Mouse (Mus musculus): ENCODE data around the gene Trim54.

The Trim54 gene

DNA sequence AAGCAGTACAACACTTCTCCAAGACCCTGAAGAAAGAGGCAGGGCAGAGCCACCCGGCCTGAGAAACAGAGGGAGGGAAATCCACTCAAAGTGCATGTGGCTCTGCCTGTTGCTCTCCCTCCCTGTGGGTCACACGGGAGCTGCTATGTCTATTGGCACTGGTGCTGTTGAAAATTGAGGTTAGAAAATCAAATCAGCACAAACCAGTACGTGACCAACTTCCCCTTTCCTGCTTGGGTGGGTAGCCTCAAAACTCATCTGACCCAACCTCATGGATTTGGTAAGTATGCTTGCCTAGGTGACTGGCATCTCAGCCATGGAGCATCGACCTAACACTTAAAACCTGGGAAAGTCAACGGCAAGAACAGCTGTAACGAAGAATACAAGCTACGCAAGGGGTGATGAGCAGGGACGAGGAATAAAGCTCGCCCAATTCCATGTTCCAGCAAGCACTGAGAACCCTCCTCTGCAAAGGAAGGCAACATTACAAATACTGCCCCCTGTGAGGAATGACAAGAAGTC is 10.6 kb upstream of the Trim54 start, which contains the start of gene Dnajc5g:
Gene Dnajc5g (plus strand): TSS at position 472 of the 522 bp plus-strand sequence.
- no peak for DNase-seq (ENCODE audit: low spot score)

DNA sequence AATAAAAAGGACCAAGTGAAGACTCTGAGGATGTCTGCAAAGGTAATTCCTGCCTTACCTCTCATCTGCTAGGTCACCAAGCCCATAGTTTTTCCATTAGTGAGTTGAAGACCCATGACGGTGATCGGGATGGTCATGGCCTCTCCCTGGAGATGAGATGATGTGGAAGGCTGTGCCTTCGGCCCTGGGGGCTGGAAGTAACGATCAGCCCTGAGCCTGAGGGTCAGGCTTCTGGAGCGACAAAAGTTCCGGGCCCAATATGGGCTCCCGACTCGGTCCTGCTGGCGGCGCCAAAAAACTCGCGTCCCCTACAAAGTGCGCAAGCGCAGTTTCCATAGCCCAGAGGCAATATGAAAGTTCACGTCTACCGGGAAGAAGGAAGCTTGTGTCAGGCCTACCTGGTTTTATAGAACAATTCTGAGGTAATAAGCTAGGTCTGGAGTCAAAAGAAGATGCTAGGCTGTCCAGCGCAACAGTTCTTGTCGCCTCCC is 8.5 kb upstream of the Trim54 start, which contains the start of gene Slc30a3:
Gene Slc30a3 (minus strand): TSS at position 238 of the 491 bp plus-strand sequence.
- no peak for DNase-seq (ENCODE audit: low spot score)

DNA sequence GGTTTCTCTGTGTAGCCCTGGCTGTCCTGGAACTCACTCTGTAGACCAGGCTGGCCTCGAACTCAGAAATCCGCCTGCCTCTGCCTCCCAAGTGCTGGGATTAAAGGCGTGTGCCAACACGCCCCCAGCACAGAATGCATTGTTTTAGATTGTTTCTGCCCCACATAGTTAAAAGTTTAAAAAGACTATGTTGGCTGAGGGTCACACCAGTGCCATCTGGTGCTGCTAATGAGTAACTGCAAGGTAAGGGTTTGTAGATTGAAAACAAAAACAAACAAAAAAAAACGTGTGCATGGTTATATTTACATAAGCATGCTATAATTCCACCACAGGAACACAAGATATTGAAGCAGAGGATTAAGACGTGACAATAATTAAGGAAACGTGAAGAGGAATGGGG is 5.7 kb upstream of the Trim54 start:
- DNase-seq (ENCODE audit: low spot score) = no peak

DNA sequence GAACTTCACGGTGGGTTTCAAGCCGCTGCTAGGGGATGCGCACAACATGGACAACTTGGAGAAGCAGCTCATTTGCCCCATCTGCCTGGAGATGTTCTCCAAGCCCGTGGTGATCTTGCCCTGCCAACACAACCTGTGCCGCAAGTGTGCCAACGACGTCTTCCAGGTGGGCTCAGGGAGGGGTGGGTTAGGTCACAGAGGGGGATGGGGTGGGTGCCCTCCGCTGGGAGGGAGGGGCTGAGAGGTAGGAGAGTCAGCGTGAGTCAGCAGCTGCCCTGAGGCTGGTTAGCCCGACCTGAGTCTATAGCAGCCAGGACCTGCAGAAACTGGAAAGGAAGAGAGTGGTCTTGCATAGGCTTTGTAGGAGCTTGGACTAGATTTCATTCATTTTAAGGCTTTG is 400 bp downstream of the Trim54 start:
- DNase-seq (ENCODE audit: low spot score) = no peak

DNA sequence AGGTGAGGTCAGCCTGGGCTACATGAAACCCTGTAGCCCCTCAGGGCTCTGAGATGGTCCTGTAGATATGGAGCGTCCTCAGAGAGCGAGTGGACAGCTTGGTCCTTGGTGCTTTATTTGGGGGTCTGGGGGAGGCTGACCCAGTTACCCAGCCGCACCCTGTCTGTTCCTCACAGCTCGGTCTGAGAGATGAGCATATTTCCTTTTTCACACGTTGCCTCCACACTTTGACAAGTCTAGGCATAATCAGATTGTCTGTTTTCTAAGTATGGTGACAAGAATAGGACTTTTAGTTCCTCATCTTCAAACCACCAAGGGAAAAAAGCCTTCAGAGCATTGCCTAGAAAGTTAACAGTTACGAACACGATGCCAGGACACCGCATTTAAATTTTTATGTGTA is 4.6 kb downstream of the Trim54 start:
- DNase-seq (ENCODE audit: low spot score) = peak; percentile 26

DNA sequence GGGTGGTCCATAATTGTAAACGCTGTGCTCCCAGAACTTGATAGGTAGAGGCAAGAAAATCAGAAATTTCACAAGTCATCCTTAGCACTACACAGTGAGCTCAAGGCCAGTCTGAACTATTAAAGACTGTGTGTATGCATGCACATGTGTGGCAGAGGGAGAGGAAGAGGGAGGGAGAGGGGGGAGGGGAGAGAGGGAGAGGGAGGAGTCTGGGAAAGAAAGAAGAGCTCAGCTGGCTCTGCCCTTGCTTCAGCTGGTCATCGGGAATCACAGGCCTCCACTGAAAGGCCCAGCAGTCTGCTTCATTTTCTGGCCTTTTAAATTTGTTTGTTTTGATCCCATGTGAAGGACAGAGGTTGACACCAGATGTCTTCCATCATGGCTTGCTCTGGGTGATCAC is 7.0 kb downstream of the Trim54 start:
- no peak for DNase-seq (ENCODE audit: low spot score)

DNA sequence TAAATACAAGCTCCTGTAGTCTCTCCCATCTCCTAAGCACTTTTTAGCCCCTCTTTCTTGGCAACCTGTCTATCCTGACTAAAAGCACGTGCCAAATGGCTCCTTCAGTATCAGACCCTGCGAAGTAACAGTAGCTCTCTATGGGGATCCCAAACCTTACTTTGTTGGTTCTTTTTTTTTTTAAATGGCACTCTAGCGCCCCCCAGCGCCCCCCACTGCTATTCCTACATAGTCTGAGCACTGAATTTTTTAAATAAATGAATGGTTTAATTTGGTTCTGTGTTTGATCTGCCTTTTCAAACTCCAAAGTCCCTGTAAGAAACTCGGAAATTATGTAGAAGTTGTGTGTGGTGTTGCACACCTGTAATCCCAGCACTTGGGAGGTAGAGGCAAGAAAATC is 9.5 kb downstream of the Trim54 start:
- no peak for DNase-seq (ENCODE audit: low spot score)

DNA sequence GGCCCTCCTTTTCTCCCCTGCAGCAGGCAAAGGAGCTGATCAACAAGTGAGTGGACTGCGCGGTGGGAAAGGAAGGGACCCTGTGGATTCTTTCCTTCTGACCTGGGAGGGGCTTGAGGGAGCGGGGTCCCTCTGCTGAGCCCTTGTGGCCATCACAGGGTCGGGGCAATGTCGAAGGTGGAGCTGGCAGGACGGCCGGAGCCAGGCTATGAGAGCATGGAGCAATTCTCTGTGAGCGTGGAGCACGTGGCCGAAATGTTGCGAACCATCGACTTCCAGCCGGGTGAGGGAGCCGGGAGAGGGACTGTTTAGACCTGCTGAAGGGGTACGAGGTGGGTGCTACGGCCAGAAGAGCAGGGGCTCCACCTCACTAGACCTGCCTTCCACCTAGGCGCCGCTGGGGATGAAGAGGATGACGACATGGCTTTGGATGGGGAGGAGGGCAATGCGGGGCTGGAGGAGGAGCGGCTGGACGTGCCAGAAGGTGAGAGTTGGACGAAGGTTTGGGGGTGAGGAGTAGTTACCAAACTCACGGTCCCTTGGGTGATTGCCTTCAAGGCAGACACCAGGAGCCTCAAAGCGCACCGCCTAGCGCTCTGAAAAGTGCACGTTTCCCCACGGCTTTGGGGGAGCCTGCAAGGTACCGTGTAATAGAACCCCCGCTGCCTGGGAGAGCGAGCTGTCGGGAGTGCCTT is 20.4 kb downstream of the Trim54 start:
- no peak for DNase-seq (ENCODE audit: low spot score)

DNA sequence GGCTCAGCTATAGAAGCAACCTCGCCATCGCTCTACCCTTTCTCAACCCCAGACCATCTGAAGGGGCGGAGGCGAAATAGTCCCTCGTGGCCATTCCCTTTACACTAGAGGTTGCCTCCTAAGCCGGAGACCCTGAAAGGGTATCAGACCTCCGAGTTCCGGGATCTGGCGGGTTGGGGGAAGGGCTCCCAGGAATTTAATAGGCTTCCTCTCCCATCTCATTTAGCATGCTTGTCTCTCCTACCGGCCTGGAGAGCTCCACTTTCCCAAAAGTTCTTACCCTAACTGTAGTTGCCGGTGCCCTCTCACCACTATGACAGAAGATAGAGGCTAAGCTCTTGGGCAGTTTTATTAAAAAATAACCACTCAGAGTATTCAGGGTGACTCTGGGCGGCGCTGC is 21.1 kb downstream of the Trim54 start:
- DNase-seq (ENCODE audit: low spot score) = no peak

DNA sequence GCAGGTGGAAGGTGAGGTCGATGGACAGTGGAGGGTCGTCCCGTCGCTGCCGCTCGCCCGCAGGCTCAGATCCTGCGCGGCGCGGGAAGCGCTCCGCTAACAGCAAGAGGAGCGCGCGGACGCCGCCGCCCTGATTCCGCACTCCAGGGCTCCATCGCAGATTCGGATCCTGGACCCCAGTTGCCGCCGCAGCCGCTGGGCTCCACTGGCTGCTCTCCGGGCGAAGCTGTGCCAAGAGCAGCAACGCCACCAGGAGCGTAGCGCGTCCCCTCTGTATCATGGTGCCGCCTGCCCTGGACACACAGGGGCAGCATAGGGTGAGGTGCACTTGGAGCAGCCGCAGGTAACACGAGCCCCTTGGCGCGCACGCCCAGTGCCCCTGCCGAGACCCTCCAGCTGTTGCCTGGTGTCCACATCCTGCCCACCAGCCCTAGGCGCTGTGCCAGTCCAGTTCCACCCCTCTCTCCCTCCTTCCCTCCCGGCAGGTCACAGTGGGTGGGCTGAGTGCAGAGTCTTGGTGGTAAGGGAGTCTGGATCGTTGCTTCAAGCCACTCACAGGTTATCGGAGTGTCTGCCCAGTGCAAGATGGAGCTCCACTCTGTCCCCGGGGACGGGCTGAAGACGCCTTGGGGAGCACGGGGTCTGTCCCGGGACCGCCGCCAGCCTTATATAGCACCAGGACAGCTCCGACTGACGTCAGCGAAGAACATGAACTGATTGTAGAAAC is 21.9 kb downstream of the Trim54 start, which contains the start of gene Ucn:
Gene Ucn (minus strand): TSS at position 589 of the 727 bp plus-strand sequence.
- no peak for DNase-seq (ENCODE audit: low spot score)

DNA sequence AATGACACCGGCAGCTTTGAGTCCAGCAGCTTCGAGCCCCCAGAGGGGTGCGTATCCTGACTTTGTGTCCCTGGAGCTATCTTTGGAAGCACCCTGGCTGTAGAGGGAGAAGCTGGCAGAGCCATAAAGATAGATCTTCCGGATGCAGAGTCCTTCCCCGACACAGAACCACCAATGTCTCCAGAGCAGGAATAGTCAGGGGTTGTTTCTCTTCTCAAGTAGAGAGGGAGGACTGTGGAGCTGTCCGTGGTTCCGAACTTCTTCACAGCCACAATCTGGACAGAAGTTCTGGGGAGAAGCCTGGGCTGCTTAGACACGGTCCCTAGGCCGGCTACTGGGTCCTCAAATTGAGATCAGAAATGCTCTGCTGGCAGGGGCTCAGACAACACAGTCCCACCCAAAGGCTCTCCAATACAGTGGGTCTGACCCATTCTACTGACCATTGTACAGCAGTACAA is 22.5 kb downstream of the Trim54 start:
- DNase-seq (ENCODE audit: low spot score) = no peak

DNA sequence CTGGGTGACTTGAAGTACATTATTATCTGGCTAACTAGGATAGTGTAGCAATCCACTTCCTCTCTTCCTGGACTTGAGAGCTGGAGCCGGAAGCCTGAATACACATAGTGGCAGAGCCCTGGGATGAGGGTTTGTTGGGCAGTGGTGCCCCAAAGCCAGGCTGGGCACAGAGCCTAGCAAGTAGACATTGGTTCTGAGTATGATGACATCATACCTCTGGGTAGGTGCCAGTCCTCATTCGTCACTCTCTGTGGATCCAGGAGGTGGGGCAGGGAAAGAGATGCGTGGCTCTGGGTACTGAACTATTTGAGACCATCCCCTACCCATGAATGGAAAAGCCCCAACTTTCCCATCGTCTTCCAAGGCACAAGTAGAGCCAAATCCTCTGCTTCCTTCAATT is 33.3 kb downstream of the Trim54 start:
- DNase-seq (ENCODE audit: low spot score) = no peak

DNA sequence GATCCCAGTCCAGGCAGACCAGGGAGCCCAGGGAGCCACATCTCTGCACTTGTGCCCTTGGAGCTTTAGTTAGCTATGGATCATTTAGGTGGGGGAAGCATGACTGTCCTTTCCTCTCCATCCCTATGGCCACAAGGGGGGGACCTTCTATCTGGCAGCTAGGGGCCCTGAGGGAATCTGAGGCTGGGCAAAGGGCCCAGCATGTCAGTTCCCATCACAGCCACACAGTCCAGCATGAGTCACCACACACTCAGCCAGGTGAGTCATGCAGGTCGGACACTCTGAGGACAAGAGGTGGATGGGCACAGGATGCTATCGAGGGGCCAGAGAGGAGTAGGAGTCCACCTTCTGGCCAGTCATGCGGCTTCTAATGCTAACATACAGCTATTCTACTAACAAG is 35.2 kb downstream of the Trim54 start:
- DNase-seq (ENCODE audit: low spot score) = no peak

DNA sequence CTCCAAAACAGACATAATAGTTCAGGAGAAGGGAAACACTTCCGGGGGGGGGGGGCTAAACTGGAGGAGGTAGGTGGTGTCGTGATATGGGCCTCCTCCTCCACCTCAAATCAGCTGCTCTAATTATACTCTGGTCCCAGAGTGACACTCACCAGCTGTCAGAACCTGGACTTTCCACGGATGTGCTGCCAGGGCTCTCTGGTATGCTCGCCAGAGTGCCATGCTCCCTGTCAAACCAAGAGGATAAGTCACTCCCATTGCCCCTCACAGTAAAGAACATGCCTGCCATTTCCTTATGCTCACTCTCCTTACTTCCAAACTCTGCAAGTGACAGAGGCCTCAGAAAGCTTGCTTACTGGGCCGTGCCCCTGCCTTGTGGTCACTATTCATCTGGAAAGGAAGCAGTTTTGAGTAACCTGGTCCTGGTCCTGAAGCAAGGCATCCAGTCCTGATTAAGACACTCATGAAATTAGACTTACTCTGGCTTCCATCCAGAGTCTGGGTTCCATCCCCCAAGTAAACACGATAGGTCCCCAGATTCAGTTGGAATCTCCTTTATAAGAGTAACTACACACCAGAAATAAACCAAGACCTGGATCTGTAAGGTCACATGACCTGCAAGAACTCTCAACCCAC is 37.1 kb downstream of the Trim54 start:
- DNase-seq (ENCODE audit: low spot score) = no peak

DNA sequence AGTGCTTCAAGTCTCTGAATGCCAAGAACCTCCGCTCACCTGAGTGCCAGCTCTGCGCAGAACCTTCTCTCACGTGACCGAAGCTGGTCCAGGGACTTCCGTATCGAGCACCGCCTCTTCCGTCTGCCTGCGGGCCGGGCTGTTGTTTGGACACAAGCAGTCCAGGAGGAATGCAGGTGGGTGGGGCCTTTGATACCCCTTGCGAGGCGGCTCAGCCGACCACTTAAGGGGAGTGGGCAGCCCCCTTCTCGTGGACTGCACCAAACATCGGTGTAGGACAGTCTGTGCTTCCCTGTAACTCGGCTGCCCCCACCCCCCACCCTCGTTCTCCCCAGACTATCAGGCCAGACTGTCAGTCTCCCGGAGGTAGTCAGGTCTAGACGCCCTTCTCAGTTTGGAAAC is 37.6 kb downstream of the Trim54 start, which contains the start of gene Mpv17:
Gene Mpv17 (minus strand): TSS at position 100 of the 402 bp plus-strand sequence.
- DNase-seq (ENCODE audit: low spot score) = peak; percentile 86

DNA sequence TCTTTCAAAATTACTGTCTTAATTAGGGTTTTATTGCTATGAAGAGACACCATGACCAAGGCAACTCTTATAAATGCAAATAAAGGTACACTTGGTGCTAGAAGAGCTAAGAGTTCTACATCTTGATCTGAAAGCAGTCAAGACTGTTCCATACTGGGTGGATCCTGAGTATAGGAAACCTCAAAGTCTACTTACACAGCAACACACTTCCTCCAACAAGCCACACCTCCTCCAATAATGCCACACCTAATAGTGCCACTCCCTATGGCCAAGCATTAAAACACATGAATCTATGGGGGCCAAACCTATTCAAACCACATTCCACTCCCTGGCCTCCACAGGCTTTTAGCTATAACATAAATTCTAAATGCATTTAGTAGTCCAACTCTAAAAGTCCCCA is 46.0 kb downstream of the Trim54 start:
- DNase-seq (ENCODE audit: low spot score) = no peak

DNA sequence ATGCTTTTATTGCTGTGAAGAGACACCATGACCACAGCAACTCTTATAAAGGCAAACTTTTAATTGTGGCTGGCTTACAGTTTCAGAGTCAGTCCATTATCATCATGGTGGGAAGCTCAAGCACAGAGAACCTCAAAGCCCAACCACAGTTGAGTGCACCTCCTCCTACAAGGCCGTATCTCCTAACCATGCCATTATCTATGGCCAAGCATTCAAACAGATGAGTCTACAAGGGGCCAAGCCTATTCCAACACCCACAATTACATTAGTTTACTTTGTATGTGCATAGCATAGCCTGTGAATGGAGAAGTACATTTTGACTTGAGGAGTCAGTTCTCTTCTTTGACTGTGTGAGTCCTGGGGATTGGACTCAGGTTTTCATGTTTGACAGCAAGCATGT is 48.4 kb downstream of the Trim54 start:
- DNase-seq (ENCODE audit: low spot score) = no peak

DNA sequence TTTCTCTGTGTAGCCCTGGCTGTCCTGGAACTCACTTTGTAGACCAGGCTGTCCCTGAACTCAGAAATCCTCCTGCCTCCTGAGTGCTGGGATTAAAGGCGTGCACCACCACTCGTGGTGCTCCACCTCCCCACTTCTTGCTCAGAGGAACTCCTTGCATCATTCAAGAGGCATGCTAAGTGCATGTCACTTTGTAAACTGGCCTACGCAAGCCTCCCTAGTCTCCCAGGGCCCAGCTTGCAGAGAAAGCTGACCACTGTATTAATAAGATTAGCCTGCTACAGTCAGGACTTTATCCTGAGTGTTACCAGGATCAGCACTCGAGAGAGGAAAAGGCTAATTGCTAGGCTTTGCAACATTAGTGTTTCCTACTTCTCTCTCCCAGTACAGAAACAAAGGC is 52.1 kb downstream of the Trim54 start:
- DNase-seq (ENCODE audit: low spot score) = no peak

DNA sequence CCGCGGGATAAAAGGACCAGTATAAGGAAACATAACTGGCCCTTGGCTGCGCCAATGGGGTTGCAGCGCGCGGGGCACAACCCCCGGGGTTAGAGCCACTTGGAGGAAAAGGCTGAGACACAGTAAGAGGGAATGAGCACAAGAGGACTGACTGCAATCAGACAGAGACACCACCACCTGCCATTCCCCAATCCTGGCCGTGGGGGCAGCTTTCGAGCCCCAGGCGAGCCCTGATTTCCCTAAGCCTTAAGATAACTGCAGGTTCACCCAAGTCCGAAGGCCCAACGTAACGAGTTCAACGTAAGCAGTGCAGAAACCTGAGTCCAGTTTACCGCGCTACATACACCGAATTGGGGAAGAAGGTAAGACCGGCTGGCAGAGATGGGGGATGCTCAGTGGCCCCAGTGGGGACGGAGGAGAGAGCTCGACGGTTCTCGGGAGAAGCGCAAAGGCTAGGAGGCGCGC is 62.8 kb downstream of the Trim54 start:
- no peak for DNase-seq (ENCODE audit: low spot score)

DNA sequence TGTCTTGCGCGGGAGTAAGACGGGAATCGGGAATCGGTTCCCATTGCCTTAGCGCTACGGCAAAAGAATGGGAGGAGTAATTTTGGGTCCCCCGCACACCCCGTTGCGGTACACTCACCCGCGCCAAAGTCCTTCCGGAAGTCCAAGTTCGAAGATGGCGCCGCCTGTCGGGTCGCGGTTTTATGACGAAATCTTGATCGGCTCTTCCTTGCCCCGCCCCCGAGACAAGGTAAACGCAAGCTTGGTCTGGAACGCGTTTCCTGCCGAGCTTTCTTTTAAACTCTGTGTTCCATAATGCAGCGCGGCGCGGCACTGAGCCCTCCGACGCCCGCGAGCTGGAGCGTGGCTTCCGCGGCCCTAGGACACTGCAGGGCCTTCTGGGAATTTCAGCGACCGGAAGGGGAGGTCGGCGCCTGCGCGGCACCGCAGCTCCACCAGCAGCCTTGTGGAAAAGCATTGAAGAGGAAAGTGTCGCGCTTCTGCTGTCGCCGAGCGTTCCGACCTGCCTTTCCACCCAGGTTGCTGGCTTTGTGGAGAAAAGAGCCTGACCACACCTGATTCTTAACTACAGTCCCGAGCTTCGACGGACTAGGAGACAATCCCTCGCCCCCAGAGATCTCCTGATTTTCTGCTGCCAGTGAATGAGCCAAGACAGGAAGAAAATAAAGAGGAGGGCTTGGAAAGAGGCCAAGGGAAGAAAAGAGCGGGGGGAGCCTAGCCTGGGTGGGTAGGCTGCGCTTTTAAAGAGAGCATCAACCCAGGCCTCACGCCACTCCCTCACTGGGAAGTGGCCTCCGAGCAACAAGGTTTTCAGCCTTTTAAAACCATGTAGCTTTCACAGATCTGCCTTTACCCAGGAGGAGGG is 63.5 kb downstream of the Trim54 start, which contains the start of the genes Gm29609 and Gtf3c2:
Gene Gm29609 (minus strand): TSS at position 146 of the 865 bp plus-strand sequence.
Gene Gtf3c2 (minus strand): TSS at position 379 of the 865 bp plus-strand sequence.
- DNase-seq (ENCODE audit: low spot score) = peak; percentile 93

DNA sequence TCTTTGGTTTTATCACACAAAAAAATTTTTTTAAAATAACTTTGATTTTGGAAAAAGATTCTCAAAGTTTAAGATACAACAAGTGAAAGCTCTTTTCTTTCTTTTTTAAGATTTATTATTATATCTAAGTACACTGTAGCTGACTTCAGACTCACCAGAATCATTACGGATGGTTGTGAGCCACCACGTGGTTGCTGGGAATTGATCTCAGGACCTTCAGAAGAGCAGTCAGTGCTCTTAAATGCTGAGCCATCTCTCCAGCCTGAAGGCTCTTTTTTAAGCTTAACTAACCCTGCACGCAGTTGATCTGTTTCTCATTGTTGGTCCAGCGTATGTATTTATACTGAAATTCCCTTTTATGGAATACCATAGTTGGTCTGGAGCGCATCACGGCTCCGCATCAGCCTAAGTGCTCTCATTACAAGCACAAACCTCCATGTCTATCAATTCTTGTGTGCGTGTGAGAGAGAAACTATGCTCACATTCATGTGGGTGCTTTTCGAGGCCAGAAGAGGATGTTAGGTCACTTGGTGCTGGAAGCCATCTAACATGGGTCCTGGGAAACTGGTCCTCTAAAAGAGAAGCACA is 64.8 kb downstream of the Trim54 start:
- DNase-seq (ENCODE audit: low spot score) = no peak

Measured in left cerebral cortex, adult 11 months (tissue).